22 mouse cellular contexts compared by ENCODE assay signal in the genomic region with DNA sequence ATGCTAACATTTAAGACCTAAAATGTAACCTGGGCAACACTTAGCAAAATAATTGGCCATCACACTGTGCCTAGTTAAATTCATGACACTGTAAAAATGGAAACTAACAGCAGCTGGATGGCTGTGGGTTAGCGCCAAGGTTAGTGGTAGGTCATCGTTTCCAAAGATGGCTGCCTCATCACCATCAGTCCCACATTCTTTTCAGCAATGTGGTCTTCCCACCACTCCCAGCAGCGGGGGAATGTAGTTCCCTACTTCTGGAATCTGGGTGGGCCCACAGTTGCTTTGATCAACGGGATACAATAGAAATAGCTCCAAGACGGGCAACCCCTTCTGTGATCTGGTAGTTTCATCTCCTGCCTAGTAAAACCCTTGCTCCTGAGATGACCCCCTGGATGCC. TPM values are rescaled to one million over a fixed set of nuclear protein-coding genes. Genes with fewer than 3 reads are reported as not detected.
DNase-seq lines count a peak whose midpoint lies in the region; ATAC-seq and TF ChIP-seq lines count a peak whose summit lies in the region.
"Had no signal": no experiment of that assay in that cellular context is flagged by ENCODE, and none has a peak within 500 bp of the region (broad histone marks: within the 10 kb centered on the region; RNA-seq: fewer than 3 reads in every experiment).

No protein-coding gene starts in this region.

- WGBS in forebrain, embryonic 14.5 days = 86% methylated on average over 5 of the region's 5 CpGs

- H3K36me3 ChIP-seq in myocyte (ENCODE audit: control insufficient read depth, insufficient read depth) = no peaks in the 10 kb centered on the region
- H3K36me3 ChIP-seq in forebrain, embryonic 14.5 days (ENCODE audit: control insufficient read depth, insufficient read depth, low read length) = no peaks in the 10 kb centered on the region
- H3K36me3 ChIP-seq: embryonic facial prominence, embryonic 13.5 days; embryonic facial prominence, embryonic 15.5 days; forebrain, embryonic 10.5 days; forebrain, embryonic 12.5 days; forebrain, embryonic 15.5 days had no signal

- no peaks in the 10 kb centered on the region for H3K27me3 ChIP-seq in myocyte (ENCODE audit: control insufficient read depth, insufficient read depth, insufficient read length)
- no peaks in the 10 kb centered on the region for H3K27me3 ChIP-seq in forebrain, embryonic 14.5 days (replicated peaks; ENCODE audit: control insufficient read depth, insufficient read depth, low read length)
- H3K27me3 ChIP-seq: embryonic facial prominence, embryonic 13.5 days; embryonic facial prominence, embryonic 15.5 days; forebrain, embryonic 15.5 days had no signal

- no peak for ATAC-seq in forebrain, embryonic 14.5 days
- ATAC-seq: forebrain, embryonic 15.5 days; forebrain, postnatal 0 days had no signal

- no peaks in the 10 kb centered on the region for H3K9me3 ChIP-seq in forebrain, embryonic 14.5 days (replicated peaks; ENCODE audit: control insufficient read depth, low read length)
- H3K9me3 ChIP-seq: embryonic facial prominence, embryonic 13.5 days; embryonic facial prominence, embryonic 15.5 days; forebrain, embryonic 10.5 days; forebrain, embryonic 12.5 days; forebrain, embryonic 15.5 days had no signal

- no peak overlapping the region for H3ac ChIP-seq in myocyte (ENCODE audit: control insufficient read depth, insufficient read length)

- intact Hi-C loops in heart, postnatal 25 days (cut with DNase I) = no loop called here

- peak; percentile 55 for DNase-seq in heart, adult 11 months
- no peak for DNase-seq in heart, postnatal 25 days (ENCODE audit: low spot score)
- DNase-seq in ES-CJ7 (ENCODE audit: low read depth, low spot score) (peak; percentile 82), R1 (ENCODE audit: low read depth, low spot score) (peak; percentile 97)
- no peak for DNase-seq in forebrain, embryonic 14.5 days (ENCODE audit: low spot score)
- DNase-seq in layer of hippocampus, postnatal 25 days (ENCODE audit: extremely low spot score in 1 of 2, low spot score in 1 of 2) = no peak
- DNase-seq: adrenal gland, adult 2 months; adrenal gland, postnatal 25 days; cerebellum, adult 11 months; cerebellum, adult 18-20 months; cerebellum, adult 8-10 months; cerebellum, adult 9-11 months; cerebellum, postnatal 14 days; cerebellum, postnatal 36 days; forebrain, postnatal 0 days had no signal

- TF ChIP-seq POLR2A in myocyte (IDR thresholded peaks at IDR 0.05; ENCODE audit: insufficient read length, low read depth) = no peak

- no peak overlapping the region for H3K4me2 ChIP-seq in myocyte (ENCODE audit: low read depth)
- no peak overlapping the region for H3K4me2 ChIP-seq in forebrain, embryonic 14.5 days (ENCODE audit: low read length)
- H3K4me2 ChIP-seq: embryonic facial prominence, embryonic 13.5 days; embryonic facial prominence, embryonic 15.5 days; forebrain, embryonic 12.5 days; forebrain, embryonic 15.5 days had no signal

- no peak overlapping the region for H3K9ac ChIP-seq in forebrain, embryonic 14.5 days (ENCODE audit: low read length)
- H3K9ac ChIP-seq: embryonic facial prominence, embryonic 13.5 days; embryonic facial prominence, embryonic 15.5 days; forebrain, embryonic 12.5 days; forebrain, embryonic 15.5 days; forebrain, postnatal 0 days had no signal

- no peaks in the 10 kb centered on the region for H3K4me1 ChIP-seq in forebrain, embryonic 14.5 days (ENCODE audit: control insufficient read depth, insufficient read depth, low read length)
- H3K4me1 ChIP-seq: embryonic facial prominence, embryonic 13.5 days; embryonic facial prominence, embryonic 15.5 days; forebrain, embryonic 15.5 days had no signal

- no peak overlapping the region for H3K4me3 ChIP-seq in myocyte
- no peak overlapping the region for H3K4me3 ChIP-seq in forebrain, embryonic 14.5 days (ENCODE audit: low read depth, low read length)
- H3K4me3 ChIP-seq: embryonic facial prominence, embryonic 13.5 days; embryonic facial prominence, embryonic 15.5 days; erythroblast, embryonic 14.5 days; forebrain, embryonic 10.5 days; forebrain, embryonic 12.5 days; forebrain, embryonic 15.5 days had no signal

- H3K27ac ChIP-seq in forebrain, embryonic 14.5 days (ENCODE audit: low read depth, low read length) = no peak overlapping the region
- H3K27ac ChIP-seq: embryonic facial prominence, embryonic 13.5 days; embryonic facial prominence, embryonic 15.5 days; forebrain, embryonic 12.5 days; forebrain, embryonic 15.5 days had no signal

- H3K79me2 ChIP-seq in myocyte (ENCODE audit: control insufficient read depth, insufficient read depth) = no peaks in the 10 kb centered on the region

TF ChIP-seq in myocyte, 11 proteins besides CTCF, POLR2A, EP300 and RAD21:
- TF ChIP-seq POLR2AphosphoS2 (IDR thresholded peaks at IDR 0.05; ENCODE audit: insufficient read length, low read depth) = no peak
- TF ChIP-seq MYOD1 (IDR thresholded peaks at IDR 0.05; ENCODE audit: control insufficient read depth in 1 of 3, insufficient read length in 2 of 3, low read depth in 2 of 3) = peak in 2 of 3 experiments; percentile 24 to 82
- no peak for TF ChIP-seq SRF (IDR thresholded peaks at IDR 0.05; ENCODE audit: control insufficient read depth, insufficient read length, low read depth)
- TF ChIP-seq CEBPB (IDR thresholded peaks at IDR 0.05; ENCODE audit: insufficient read depth, poor library complexity, severe bottlenecking) = no peak
- TF ChIP-seq TCF3 (IDR thresholded peaks at IDR 0.05; ENCODE audit: insufficient read length, low read depth) = peak; percentile 25
- TF ChIP-seq MYOG (IDR thresholded peaks at IDR 0.05; ENCODE audit: control insufficient read depth in 1 of 3, insufficient read depth in 1 of 3, insufficient read length in 2 of 3, low read depth in 2 of 3) = peak in 2 of 3 experiments; percentile 5 to 77
- no peak for TF ChIP-seq MAX (IDR thresholded peaks at IDR 0.05; ENCODE audit: low read depth)
- TF ChIP-seq TCF12 (IDR thresholded peaks at IDR 0.05; ENCODE audit: insufficient read depth, poor library complexity, severe bottlenecking) = no peak
- no peak for TF ChIP-seq E2F4 (IDR thresholded peaks at IDR 0.05; ENCODE audit: insufficient read depth)

RNA-seq across cellular contexts. Expression of gene Trio, which starts 35.3 kb away (rescaled TPM):
- 10 to 100 TPM; 42.9 to 43.7 TPM for total RNA-seq in heart, postnatal 25 days (2021)
- 56.3 TPM for polyA plus RNA-seq in myocyte (2012; fragmentation: generic; extraction: Trizol)
- 38.1 and 45.4 TPM in 2 replicates for polyA plus RNA-seq in forebrain, embryonic 14.5 days (2014; fragmentation: Nextera tagmentation; extraction: Ambion mirVana)
- 100 to 1,000 TPM; 251 to 305 TPM for total RNA-seq in layer of hippocampus, postnatal 25 days (2021)

Comparison
In these comparisons a context has a peak if more than half of its experiments do, and no peak if none do; other contexts are left out.
1. DNase-seq: peak in heart, adult 11 months (single experiment), ES-CJ7 (single experiment) and R1 (single experiment); none in heart, postnatal 25 days (single experiment), forebrain, embryonic 14.5 days (single experiment) and layer of hippocampus, postnatal 25 days (0 of 2).
2. RNA of gene Trio, which starts 35.3 kb away (total RNA-seq): 251 to 305 TPM in layer of hippocampus, postnatal 25 days; 42.9 to 43.7 TPM in heart, postnatal 25 days; every median in the first group is over 4 times any median in the second.